8 mouse cellular contexts compared by ENCODE assay signal in genomic region chr19:12501370-12502347, GRCm38 (mm10). TPM values are rescaled to one million over a fixed set of nuclear protein-coding genes. Genes with fewer than 3 reads are reported as not detected.
DNase-seq lines count a peak whose midpoint lies in the region; ATAC-seq lines count a peak whose summit lies in the region.

Gene Dtx4 (minus strand): TSS chr19:12501454.

- no peaks in the 10 kb centered on the region for H3K9me3 ChIP-seq in hindbrain, embryonic 11.5 days (ENCODE audit: control insufficient read depth, low read length)

- H3K36me3 ChIP-seq in hindbrain, embryonic 11.5 days (ENCODE audit: control insufficient read depth, insufficient read depth, low read length) = 0 out of 2 replicates have a peak, but pooled peaks cover 4% of the 10 kb centered on the region

- peak within 1 kb of the TSS; percentile 92 for H3K4me3 ChIP-seq in hindbrain, embryonic 11.5 days (ENCODE audit: low read depth, low read length)

- peak within 1 kb of the TSS; percentile 78 for H3K4me2 ChIP-seq in hindbrain, embryonic 11.5 days (replicated peaks; ENCODE audit: low read depth, low read length)

- H3K9ac ChIP-seq in hindbrain, embryonic 11.5 days (ENCODE audit: low read depth, low read length) = peak within 1 kb of the TSS; percentile 99

- peak; percentile 92 for ATAC-seq in hindbrain, embryonic 11.5 days (ENCODE audit: low FRiP score)

- WGBS in hindbrain, embryonic 11.5 days = under 1% methylated on average over 64 of the region's 80 CpGs

- peak; percentile 97 for DNase-seq in MN1 (ENCODE audit: low spot score)
- peak; percentile 97 for DNase-seq in cerebellum, adult 9-10 months
- peak; percentile 88 to 98 for DNase-seq in frontal cortex, adult 2 months (ENCODE audit: extremely low spot score in 1 of 2, low spot score in 1 of 2)
- peak; percentile 99 for DNase-seq in hindbrain, embryonic 11.5 days (ENCODE audit: low spot score)
- peak; percentile 96 for DNase-seq in layer of hippocampus, postnatal 10 days (ENCODE audit: low spot score in 2 of 2)
- DNase-seq in lung, postnatal 10 days = peak; percentile 97
- DNase-seq in ovary, postnatal 36 days (ENCODE audit: low spot score) = peak; percentile 89
- DNase-seq in thymus, postnatal 25 days = peak; percentile 91

- peaks cover 7% of the 10 kb centered on the region; the same call in 1 of the 2 replicates for H3K4me1 ChIP-seq in hindbrain, embryonic 11.5 days (replicated peaks; ENCODE audit: control insufficient read depth, insufficient read depth, low read length)

- peak within 1 kb of the TSS; percentile 98 for H3K27ac ChIP-seq in hindbrain, embryonic 11.5 days (ENCODE audit: low read depth, low read length)

- H3K27me3 ChIP-seq in hindbrain, embryonic 11.5 days (ENCODE audit: control insufficient read depth, insufficient read depth, low read length) = no peaks in the 10 kb centered on the region

RNA-seq across cellular contexts. Expression of gene Dtx4, which starts in this region (rescaled TPM):
- polyA plus RNA-seq in frontal cortex, adult 2 months (2012; rRNA removed) = 19.2 and 21.1 TPM in 2 replicates
- 55.4 and 66.1 TPM in 2 replicates for polyA plus RNA-seq in hindbrain, embryonic 11.5 days (2014; fragmentation: Nextera tagmentation; extraction: Ambion mirVana)
- total RNA-seq in layer of hippocampus, postnatal 10 days (2021) = 10 to 100 TPM; 48.1 to 55.5 TPM

Comparison
In these comparisons a context has a peak if more than half of its experiments do, and no peak if none do; other contexts are left out.
1. Peak in every context shown above with its lines: DNase-seq, ATAC-seq, H3K4me3 ChIP-seq and H3K27ac ChIP-seq.